Mouse (Mus musculus) liver, embryonic 12.5 days (tissue): ENCODE data around the gene Aspa. TPM values are rescaled to one million over a fixed set of nuclear protein-coding genes. Genes with fewer than 3 reads are reported as not detected.
A peak's percentile ranks its signal among the peaks of the same experiment; 100 is the strongest.

Experiments used
- ATAC-seq: fragments of 200-750 bp; cut with Nextera tagmentation; 2 replicates; pipeline ENCODE4 v1.8.0; 2017; ENCODE audit warnings: moderate number of reproducible peaks, mild to moderate bottlenecking, moderate library complexity
- H3K27ac ChIP-seq: fragments of 300-500 bp; sonication (generic); 2 replicates; pipeline ENCODE4 v1.5.1; 2016; ENCODE audit warnings: mild to moderate bottlenecking
- H3K27me3 ChIP-seq: fragments of 300-500 bp; sonication (generic); replicated peaks from 2 replicates; pipeline ENCODE4 v1.6.1; 2016; ENCODE audit warnings: mild to moderate bottlenecking, moderate library complexity
- H3K36me3 ChIP-seq: fragments of 300-500 bp; sonication (generic); 2 replicates; pipeline ENCODE4 v1.6.1; 2016; ENCODE audit warnings: mild to moderate bottlenecking, moderate library complexity
- H3K4me1 ChIP-seq: fragments of 300-500 bp; sonication (generic); 2 replicates; pipeline ENCODE4 v1.6.1; 2016
- H3K4me2 ChIP-seq: fragments of 300-500 bp; sonication (generic); 2 replicates; pipeline ENCODE4 v1.6.1; 2016; ENCODE audit warnings: mild to moderate bottlenecking, moderate library complexity
- H3K4me3 ChIP-seq: fragments of 300-500 bp; sonication (generic); 2 replicates; pipeline ENCODE4 v1.5.1; 2016; ENCODE audit warnings: mild to moderate bottlenecking, moderate library complexity
- H3K9ac ChIP-seq: fragments of 300-500 bp; sonication (generic); 2 replicates; pipeline ENCODE4 v1.6.1; 2016; ENCODE audit warnings: mild to moderate bottlenecking, moderate library complexity
- H3K9me3 ChIP-seq: fragments of 300-500 bp; sonication (generic); replicated peaks from 2 replicates; pipeline ENCODE4 v1.6.1; 2016; ENCODE audit warnings: mild to moderate bottlenecking, moderate library complexity
- WGBS: fragments of 180-500 bp; shearing (Covaris S2); methylation state at CpG from one replicate; pipeline ENCODE4 v1.1.7; 2016; ENCODE audit not compliant: insufficient replicate concordance; 5-methylcytosine and 5-hydroxymethylcytosine counted together
- polyA plus RNA-seq: library from polyadenylated mRNA; unstranded; fragments of >200 nt; fragmentation: Nextera tagmentation; extraction: Ambion mirVana; gene quantifications from 2 replicates; pipeline ENCODE4 v1.2.1, GENCODE M21; 2016

Gene Aspa
- polyA plus RNA-seq, 1 experiment from 2014 or later: 1.2 TPM

GRCm38 (mm10) chr11:73289621-73290020 lies 39.8 kb downstream of the Aspa start:
- WGBS: 58% methylated on average over 1 of the region's 1 CpGs
- H3K4me2 ChIP-seq: no peak overlapping the region

DNA sequence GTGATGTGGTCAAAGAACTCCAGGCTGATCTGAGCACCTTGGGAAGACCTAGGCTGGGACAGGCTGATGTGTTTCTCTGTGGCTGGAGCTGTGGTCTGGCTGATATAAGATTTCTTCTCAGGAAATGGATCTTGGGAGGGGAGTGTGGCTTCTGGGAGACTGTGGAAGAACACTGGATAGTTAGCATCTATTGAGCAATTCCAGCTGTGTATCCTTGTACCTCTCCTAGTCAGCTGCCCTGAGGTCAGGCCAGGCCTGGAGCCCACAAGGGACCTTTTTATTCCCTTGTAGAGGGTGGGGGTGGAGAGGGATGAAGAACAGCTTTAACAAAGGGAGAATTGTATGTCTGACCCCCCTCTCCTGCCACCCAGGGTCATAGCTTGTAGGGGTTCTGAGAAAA lies 45.0 kb downstream of the Aspa start:
- no peak overlapping the region for H3K9ac ChIP-seq
- H3K4me2 ChIP-seq: no peak overlapping the region
- H3K36me3 ChIP-seq: no peaks in the 10 kb centered on the region
- H3K27ac ChIP-seq: no peak overlapping the region
- H3K4me3 ChIP-seq: no peak overlapping the region
- H3K4me1 ChIP-seq: no peaks in the 10 kb centered on the region
- no peaks in the 10 kb centered on the region; the same call in 1 of the 2 replicates for H3K27me3 ChIP-seq
- H3K9me3 ChIP-seq: no peaks in the 10 kb centered on the region
- ATAC-seq: no peak

More at GRCm38 (mm10) chr11:73289621-73290020, 39.8 kb downstream of the Aspa start:
- Histone ChIP-seq H3K9me3 (no peaks in the 10 kb centered on the region), H3K4me3 (no peak overlapping the region), H3K4me1 (no peaks in the 10 kb centered on the region), H3K27me3 (no peaks in the 10 kb centered on the region), H3K36me3 (no peaks in the 10 kb centered on the region), H3K9ac (no peak overlapping the region), H3K27ac (no peak overlapping the region)
- ATAC-seq: no peak

GRCm38 (mm10) chr11:73283926-73284325 lies 45.5 kb downstream of the Aspa start:
- Histone ChIP-seq H3K27me3 (no peaks in the 10 kb centered on the region; the same call in 1 of the 2 replicates), H3K4me3 (no peak overlapping the region), H3K4me2 (no peak overlapping the region), H3K9me3 (no peaks in the 10 kb centered on the region), H3K27ac (no peak overlapping the region), H3K4me1 (no peaks in the 10 kb centered on the region), H3K9ac (no peak overlapping the region), H3K36me3 (no peaks in the 10 kb centered on the region)
- ATAC-seq: no peak
- 35% methylated on average over 1 of the region's 1 CpGs for WGBS

DNA sequence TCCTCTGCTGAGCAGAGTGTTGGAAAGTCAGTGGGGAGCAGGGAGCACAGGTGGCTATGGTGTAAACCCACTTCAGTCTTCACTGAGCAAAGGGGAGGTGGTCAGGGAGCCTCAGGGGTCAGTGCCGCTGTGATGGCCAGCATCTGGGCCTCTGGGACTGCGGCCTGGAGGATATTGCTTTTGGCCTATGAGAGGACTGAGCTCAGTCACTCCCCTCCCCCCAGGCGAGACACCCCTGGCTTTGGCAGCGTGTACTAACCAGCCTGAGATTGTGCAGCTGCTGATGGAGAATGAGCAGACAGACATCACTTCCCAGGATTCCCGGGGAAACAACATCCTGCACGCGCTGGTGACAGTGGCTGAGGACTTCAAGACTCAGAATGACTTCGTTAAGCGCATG lies 46.0 kb downstream of the Aspa start:
- H3K9me3 ChIP-seq: no peaks in the 10 kb centered on the region
- WGBS: 62% methylated on average over 9 of the region's 9 CpGs
- no peak overlapping the region for H3K4me3 ChIP-seq
- no peak overlapping the region for H3K4me2 ChIP-seq
- no peaks in the 10 kb centered on the region for H3K4me1 ChIP-seq
- H3K36me3 ChIP-seq: no peaks in the 10 kb centered on the region
- H3K27ac ChIP-seq: no peak overlapping the region
- H3K9ac ChIP-seq: no peak overlapping the region
- no peaks in the 10 kb centered on the region; the same call in 1 of the 2 replicates for H3K27me3 ChIP-seq
- ATAC-seq: no peak

DNA sequence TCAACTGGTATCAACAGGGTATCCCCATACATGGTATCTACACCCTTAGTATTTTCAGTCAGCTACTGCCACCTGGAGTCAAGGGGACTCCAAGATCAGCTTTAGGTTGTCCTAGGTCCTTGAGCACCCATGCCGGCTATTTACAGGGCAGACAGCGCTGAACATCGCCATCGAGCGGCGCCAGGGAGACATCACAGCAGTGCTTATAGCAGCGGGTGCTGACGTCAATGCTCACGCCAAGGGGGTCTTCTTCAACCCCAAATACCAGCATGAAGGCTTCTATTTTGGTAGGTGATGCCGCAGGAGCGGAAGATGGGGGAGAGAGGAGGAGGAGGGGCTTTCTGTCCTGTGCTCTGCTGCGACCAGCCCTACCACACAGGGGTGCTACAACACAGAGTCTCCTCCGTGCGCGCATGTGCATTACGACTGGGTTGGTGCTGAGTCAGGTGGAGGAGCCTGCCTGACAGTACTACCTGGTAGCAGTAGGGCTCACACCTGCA lies 47.8 kb downstream of the Aspa start:
- WGBS: 5% methylated on average over 16 of the region's 16 CpGs
- Histone ChIP-seq H3K36me3 (no peaks in the 10 kb centered on the region), H3K27me3 (no peaks in the 10 kb centered on the region; the same call in 1 of the 2 replicates), H3K9me3 (no peaks in the 10 kb centered on the region), H3K9ac (no peak overlapping the region), H3K27ac (no peak overlapping the region), H3K4me1 (no peaks in the 10 kb centered on the region), H3K4me2 (peak overlapping the region; percentile 48), H3K4me3 (peak overlapping the region; percentile 23)
- peak; percentile 61; the same call in 1 of the 2 replicates for ATAC-seq

GRCm38 (mm10) chr11:73280710-73281109 lies 48.7 kb downstream of the Aspa start:
- Histone ChIP-seq H3K27me3 (no peaks in the 10 kb centered on the region; the same call in 1 of the 2 replicates), H3K4me1 (no peaks in the 10 kb centered on the region), H3K4me2 (no peak overlapping the region), H3K9me3 (no peaks in the 10 kb centered on the region), H3K9ac (no peak overlapping the region), H3K27ac (no peak overlapping the region), H3K4me3 (no peak overlapping the region), H3K36me3 (no peaks in the 10 kb centered on the region)
- WGBS: 32% methylated on average over 5 of the region's 5 CpGs
- ATAC-seq: no peak

- WGBS: 25% methylated on average over 2 of the region's 2 CpGs
- ATAC-seq: no peak
- H3K9me3 ChIP-seq: no peaks in the 10 kb centered on the region
Observed at GRCm38 (mm10) chr11:73274821-73275220, 54.6 kb downstream of the Aspa start.

GRCm38 (mm10) chr11:73267267-73267666 lies 62.1 kb downstream of the Aspa start, which contains the start of gene Trpv3:
TSS of gene Trpv3 (plus strand) at chr11:73267388.
- WGBS: 61% methylated on average over 7 of the region's 7 CpGs
- no peak within 1 kb of the TSS for H3K9ac ChIP-seq
- no peak for ATAC-seq

More at GRCm38 (mm10) chr11:73274821-73275220, 54.6 kb downstream of the Aspa start:
- no peak overlapping the region for H3K27ac ChIP-seq
- H3K4me3 ChIP-seq: no peak overlapping the region
- H3K36me3 ChIP-seq: no peaks in the 10 kb centered on the region
- no peak overlapping the region for H3K4me2 ChIP-seq
- no peaks in the 10 kb centered on the region for H3K4me1 ChIP-seq
- no peak overlapping the region for H3K9ac ChIP-seq
- no peaks in the 10 kb centered on the region for H3K27me3 ChIP-seq

GRCm38 (mm10) chr11:73261385-73261784 lies 68.0 kb downstream of the Aspa start:
- no peak overlapping the region for H3K4me3 ChIP-seq
- no peaks in the 10 kb centered on the region for H3K4me1 ChIP-seq
- no peak for ATAC-seq
- no peak overlapping the region for H3K9ac ChIP-seq
- no peak overlapping the region for H3K4me2 ChIP-seq
- 62% methylated on average over 1 of the region's 1 CpGs for WGBS
- H3K27ac ChIP-seq: no peak overlapping the region
- no peaks in the 10 kb centered on the region for H3K27me3 ChIP-seq
- H3K36me3 ChIP-seq: no peaks in the 10 kb centered on the region
- H3K9me3 ChIP-seq: no peaks in the 10 kb centered on the region

More at GRCm38 (mm10) chr11:73267267-73267666, 62.1 kb downstream of the Aspa start, which contains the start of gene Trpv3:
- no peaks in the 10 kb centered on the region for H3K9me3 ChIP-seq
- no peak within 1 kb of the TSS for H3K27ac ChIP-seq
- no peak within 1 kb of the TSS for H3K4me2 ChIP-seq
- H3K4me1 ChIP-seq: no peaks in the 10 kb centered on the region
- no peak within 1 kb of the TSS for H3K4me3 ChIP-seq
- no peaks in the 10 kb centered on the region for H3K27me3 ChIP-seq
- H3K36me3 ChIP-seq: no peaks in the 10 kb centered on the region

DNA sequence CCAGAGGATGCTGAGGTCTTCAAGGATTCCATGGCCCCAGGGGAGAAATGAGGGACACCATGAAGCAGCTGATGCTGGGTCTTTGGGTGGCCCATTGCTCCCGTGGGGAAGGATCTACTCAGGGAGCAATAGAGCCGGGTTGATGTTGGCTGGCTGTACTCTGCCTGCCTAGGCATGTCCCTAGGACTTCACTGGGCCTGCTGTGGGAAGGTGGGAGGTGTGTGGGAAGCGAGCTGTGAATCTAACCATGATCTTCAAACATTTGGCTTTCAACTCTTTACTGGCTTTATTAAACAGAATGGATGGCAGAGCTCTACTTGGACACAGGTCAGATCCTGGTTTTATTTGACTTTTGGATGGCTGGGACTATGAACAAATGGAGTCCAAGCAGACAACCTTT lies 68.9 kb downstream of the Aspa start:
- Histone ChIP-seq H3K9ac (no peak overlapping the region), H3K4me1 (no peaks in the 10 kb centered on the region), H3K4me2 (no peak overlapping the region), H3K36me3 (no peaks in the 10 kb centered on the region), H3K4me3 (no peak overlapping the region), H3K27ac (no peak overlapping the region), H3K27me3 (no peaks in the 10 kb centered on the region), H3K9me3 (no peaks in the 10 kb centered on the region)
- no peak for ATAC-seq
- WGBS: 50% methylated on average over 3 of the region's 3 CpGs

GRCm38 (mm10) chr11:73258664-73259063 lies 70.7 kb downstream of the Aspa start:
- Histone ChIP-seq H3K4me3 (no peak overlapping the region), H3K27ac (no peak overlapping the region), H3K27me3 (no peaks in the 10 kb centered on the region), H3K9ac (no peak overlapping the region), H3K36me3 (no peaks in the 10 kb centered on the region), H3K9me3 (no peaks in the 10 kb centered on the region), H3K4me2 (no peak overlapping the region), H3K4me1 (no peaks in the 10 kb centered on the region)
- ATAC-seq: no peak

GRCm38 (mm10) chr11:73257362-73257945 lies 71.9 kb downstream of the Aspa start:
- WGBS: 60% methylated on average over 4 of the region's 4 CpGs
- H3K4me3 ChIP-seq: no peak overlapping the region
- no peaks in the 10 kb centered on the region for H3K27me3 ChIP-seq
- no peak for ATAC-seq
- H3K9ac ChIP-seq: no peak overlapping the region
- no peaks in the 10 kb centered on the region for H3K36me3 ChIP-seq
- H3K4me2 ChIP-seq: no peak overlapping the region
- no peaks in the 10 kb centered on the region for H3K9me3 ChIP-seq
- no peaks in the 10 kb centered on the region for H3K4me1 ChIP-seq
- H3K27ac ChIP-seq: no peak overlapping the region
